In genomic region chr17:11765581-11765980, GRCm38 (mm10) we compare ENCODE assay signal across 20 mouse cellular contexts.
DNase-seq lines count a peak whose midpoint lies in the region; ATAC-seq and TF ChIP-seq lines count a peak whose summit lies in the region.
"Had no signal": no experiment of that assay in that cellular context is flagged by ENCODE, and none has a peak within 500 bp of the region (broad histone marks: within the 10 kb centered on the region; RNA-seq: fewer than 3 reads in every experiment).

No protein-coding gene starts in this region.

- no peaks in the 10 kb centered on the region for H3K27me3 ChIP-seq in forebrain, embryonic 14.5 days (replicated peaks; ENCODE audit: control insufficient read depth, insufficient read depth, low read length)
- H3K27me3 ChIP-seq in forebrain, embryonic 16.5 days (replicated peaks; ENCODE audit: control insufficient read depth, insufficient read depth, low read length): no peaks in the 10 kb centered on the region
- H3K27me3 ChIP-seq in midbrain, embryonic 14.5 days (ENCODE audit: control insufficient read depth, insufficient read depth, low read length): no peaks in the 10 kb centered on the region
- no peaks in the 10 kb centered on the region for H3K27me3 ChIP-seq in midbrain, embryonic 16.5 days (ENCODE audit: control insufficient read depth, insufficient read depth, low read depth, low read length)
- H3K27me3 ChIP-seq: embryonic facial prominence, embryonic 12.5 days; forebrain, embryonic 13.5 days had no signal

- H3K27ac ChIP-seq in forebrain, embryonic 14.5 days (ENCODE audit: low read depth, low read length): no peak overlapping the region
- no peak overlapping the region for H3K27ac ChIP-seq in forebrain, embryonic 16.5 days (ENCODE audit: low read length)
- no peak overlapping the region for H3K27ac ChIP-seq in midbrain, embryonic 14.5 days (replicated peaks; ENCODE audit: low read depth, low read length)
- no peak overlapping the region for H3K27ac ChIP-seq in midbrain, embryonic 16.5 days (ENCODE audit: low read length)
- H3K27ac ChIP-seq: embryonic facial prominence, embryonic 10.5 days; embryonic facial prominence, embryonic 12.5 days; forebrain, embryonic 13.5 days had no signal

- no peaks in the 10 kb centered on the region for H3K9me3 ChIP-seq in forebrain, embryonic 14.5 days (replicated peaks; ENCODE audit: control insufficient read depth, low read length)
- no peaks in the 10 kb centered on the region for H3K9me3 ChIP-seq in forebrain, embryonic 16.5 days (ENCODE audit: control insufficient read depth, low read length)
- H3K9me3 ChIP-seq in midbrain, embryonic 14.5 days (ENCODE audit: control insufficient read depth, low read length): no peaks in the 10 kb centered on the region
- H3K9me3 ChIP-seq in midbrain, embryonic 16.5 days (replicated peaks; ENCODE audit: control insufficient read depth, low read length, poor library complexity, severe bottlenecking): no peaks in the 10 kb centered on the region
- H3K9me3 ChIP-seq: embryonic facial prominence, embryonic 12.5 days; forebrain, embryonic 13.5 days had no signal

- 9% methylated on average over 2 of the region's 2 CpGs for WGBS in forebrain, embryonic 14.5 days
- WGBS in forebrain, embryonic 16.5 days: 19% methylated on average over 2 of the region's 2 CpGs
- 31% methylated on average over 2 of the region's 2 CpGs for WGBS in midbrain, embryonic 14.5 days
- WGBS in midbrain, embryonic 16.5 days: 13% methylated on average over 2 of the region's 2 CpGs

- no peak for TF ChIP-seq CTCF in brain, embryonic 14.5 days (IDR thresholded peaks at IDR 0.05; ENCODE audit: borderline replicate concordance, extremely low read depth, insufficient read depth, insufficient read length)

- H3K4me3 ChIP-seq in forebrain, embryonic 14.5 days (ENCODE audit: low read depth, low read length): no peak overlapping the region
- H3K4me3 ChIP-seq in forebrain, embryonic 16.5 days (replicated peaks; ENCODE audit: low read length): no peak overlapping the region
- no peak overlapping the region for H3K4me3 ChIP-seq in midbrain, embryonic 14.5 days (replicated peaks; ENCODE audit: low read depth, low read length)
- H3K4me3 ChIP-seq in midbrain, embryonic 16.5 days (ENCODE audit: low read depth, low read length): no peak overlapping the region
- H3K4me3 ChIP-seq: embryonic facial prominence, embryonic 10.5 days; embryonic facial prominence, embryonic 12.5 days; forebrain, embryonic 13.5 days had no signal

- no peak overlapping the region for H3K9ac ChIP-seq in forebrain, embryonic 14.5 days (ENCODE audit: low read length)
- H3K9ac ChIP-seq in forebrain, embryonic 16.5 days (replicated peaks; ENCODE audit: low read depth, low read length): no peak overlapping the region
- no peak overlapping the region for H3K9ac ChIP-seq in midbrain, embryonic 14.5 days (replicated peaks; ENCODE audit: low read length)
- H3K9ac ChIP-seq in midbrain, embryonic 16.5 days (ENCODE audit: low read depth, low read length): no peak overlapping the region
- H3K9ac ChIP-seq: embryonic facial prominence, embryonic 12.5 days; forebrain, embryonic 13.5 days; forebrain, postnatal 0 days had no signal

- DNase-seq in forebrain, embryonic 14.5 days (ENCODE audit: low spot score): peak; percentile 33
- peak; percentile 50 for DNase-seq in midbrain, embryonic 14.5 days
- peak; percentile 57 for DNase-seq in brain, embryonic 14.5 days (ENCODE audit: low read depth)
- DNase-seq in T-cell, adult 2 months (ENCODE audit: low spot score): no peak
- no peak for DNase-seq in layer of hippocampus, postnatal 10 days (ENCODE audit: low spot score in 2 of 2)
- DNase-seq: adrenal gland, adult 8-10 months; adrenal gland, postnatal 14 days; adrenal gland, postnatal 36 days; cerebellum, adult 11-12 months; cerebellum, adult 2 months; cerebellum, adult 9-10 months; cerebellum, postnatal 10 days; cerebellum, postnatal 25 days; forebrain, postnatal 0 days had no signal

- H3K4me2 ChIP-seq in forebrain, embryonic 14.5 days (ENCODE audit: low read length): no peak overlapping the region
- H3K4me2 ChIP-seq in forebrain, embryonic 16.5 days (ENCODE audit: low read length): no peak overlapping the region
- H3K4me2 ChIP-seq in midbrain, embryonic 14.5 days (ENCODE audit: low read length): no peak overlapping the region
- H3K4me2 ChIP-seq in midbrain, embryonic 16.5 days (ENCODE audit: low read length): no peak overlapping the region
- H3K4me2 ChIP-seq: embryonic facial prominence, embryonic 12.5 days; forebrain, embryonic 13.5 days had no signal

- H3K36me3 ChIP-seq in forebrain, embryonic 14.5 days (ENCODE audit: control insufficient read depth, insufficient read depth, low read length): no peaks in the 10 kb centered on the region
- no peaks in the 10 kb centered on the region for H3K36me3 ChIP-seq in forebrain, embryonic 16.5 days (ENCODE audit: control insufficient read depth, insufficient read depth)
- no peaks in the 10 kb centered on the region for H3K36me3 ChIP-seq in midbrain, embryonic 14.5 days (ENCODE audit: control insufficient read depth, insufficient read depth, low read length)
- no peaks in the 10 kb centered on the region for H3K36me3 ChIP-seq in midbrain, embryonic 16.5 days (ENCODE audit: control insufficient read depth, insufficient read depth, low read length)
- H3K36me3 ChIP-seq: embryonic facial prominence, embryonic 10.5 days; embryonic facial prominence, embryonic 12.5 days had no signal

- ATAC-seq in forebrain, embryonic 14.5 days: no peak
- no peak for ATAC-seq in forebrain, embryonic 16.5 days
- no peak for ATAC-seq in midbrain, embryonic 14.5 days (ENCODE audit: low FRiP score, low TSS enrichment)
- no peak for ATAC-seq in midbrain, embryonic 16.5 days
- ATAC-seq: activated CD4-positive, CD25-positive, alpha-beta regulatory T cell, adult 4 months; forebrain, postnatal 0 days had no signal

- TF ChIP-seq POLR2A in brain, embryonic 14.5 days (IDR thresholded peaks at IDR 0.05; ENCODE audit: borderline replicate concordance, extremely low read depth, insufficient read depth, insufficient read length, poor library complexity, severe bottlenecking): no peak

- H3K4me1 ChIP-seq in forebrain, embryonic 14.5 days (ENCODE audit: control insufficient read depth, insufficient read depth, low read length): no peaks in the 10 kb centered on the region
- H3K4me1 ChIP-seq in forebrain, embryonic 16.5 days (replicated peaks; ENCODE audit: control insufficient read depth, insufficient read depth, low read length): 0 out of 2 replicates have a peak, but pooled peaks cover 2% of the 10 kb centered on the region
- H3K4me1 ChIP-seq in midbrain, embryonic 14.5 days (ENCODE audit: control insufficient read depth, insufficient read depth, low read length): peaks cover 7% of the 10 kb centered on the region; the same call in 1 of the 2 replicates
- H3K4me1 ChIP-seq in midbrain, embryonic 16.5 days (ENCODE audit: control insufficient read depth, insufficient read depth, low read length): peaks cover 9% of the 10 kb centered on the region
- H3K4me1 ChIP-seq: embryonic facial prominence, embryonic 10.5 days; embryonic facial prominence, embryonic 12.5 days had no signal

Comparison
In these comparisons a context has a peak if more than half of its experiments do, and no peak if none do; other contexts are left out.
1. DNase-seq: peak in forebrain, embryonic 14.5 days (single experiment), midbrain, embryonic 14.5 days (single experiment) and brain, embryonic 14.5 days (single experiment); none in T-cell, adult 2 months (single experiment) and layer of hippocampus, postnatal 10 days (0 of 2).